Mouse (Mus musculus): ENCODE data around the gene Atf5.
A peak's percentile ranks its signal among the peaks of the same experiment; 100 is the strongest.

Gene Atf5

DNA sequence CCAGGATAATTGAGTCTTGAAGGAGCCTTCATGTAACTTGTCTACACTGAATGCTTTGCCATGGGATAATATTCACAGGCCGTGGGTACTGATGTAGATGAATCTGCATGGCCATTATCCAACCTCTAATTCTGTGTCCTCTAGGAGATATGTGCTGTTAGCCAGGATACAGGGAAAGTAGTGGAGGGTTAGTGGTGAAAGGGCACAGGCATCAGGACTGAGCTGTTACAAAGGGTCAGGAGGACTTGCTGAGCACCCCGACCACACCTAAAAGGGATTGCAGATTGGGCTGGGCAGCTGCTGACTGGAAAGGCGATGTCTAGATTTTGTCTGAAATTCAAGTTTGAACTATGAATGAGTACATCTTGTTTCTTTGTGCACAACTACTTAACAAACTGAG lies 4.1 kb upstream of the Atf5 start:
- DNase-seq (ENCODE audit: low read depth, low spot score) = no peak

DNA sequence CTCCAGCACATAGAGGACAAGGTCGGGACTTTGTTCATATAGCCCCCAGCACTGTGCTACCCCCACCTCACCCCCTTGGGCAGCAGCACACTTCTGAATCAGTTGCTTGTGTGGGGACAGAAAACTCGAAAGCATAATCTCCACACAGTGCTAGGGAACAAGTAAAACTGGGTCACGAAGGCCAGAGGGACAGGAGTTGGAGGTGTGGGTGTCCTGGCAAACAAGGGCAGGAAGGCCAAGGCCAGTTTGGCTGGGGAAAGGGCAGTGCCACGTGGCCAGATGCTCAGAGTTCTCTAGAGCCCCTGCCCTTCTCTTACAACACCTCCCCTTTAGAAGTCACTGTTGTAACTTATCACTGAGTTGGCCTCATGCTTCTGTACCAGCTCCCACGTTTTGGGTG lies 3.4 kb upstream of the Atf5 start:
- no peak for DNase-seq (ENCODE audit: low read depth, low spot score)

DNA sequence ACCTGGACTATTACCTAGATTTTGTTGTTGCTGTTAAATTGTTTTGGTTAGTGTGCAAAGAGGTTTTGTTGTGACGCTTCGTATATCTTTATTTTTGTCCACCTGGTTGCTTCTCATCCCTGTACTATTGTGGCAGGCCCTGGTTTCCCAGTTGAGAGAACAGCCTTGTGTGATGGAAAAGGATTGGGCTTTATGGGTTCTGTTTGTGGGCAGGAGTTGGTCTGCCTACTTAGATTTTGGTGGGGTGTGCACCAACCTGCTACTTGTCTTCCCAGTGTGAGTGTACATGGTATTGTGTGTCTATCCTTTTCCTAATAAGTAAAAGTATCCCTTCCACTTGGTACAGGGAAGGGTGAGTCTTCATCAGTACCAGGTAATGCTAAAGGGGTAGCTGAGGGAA lies 2.9 kb upstream of the Atf5 start:
- no peak for DNase-seq (ENCODE audit: low read depth, low spot score)

DNA sequence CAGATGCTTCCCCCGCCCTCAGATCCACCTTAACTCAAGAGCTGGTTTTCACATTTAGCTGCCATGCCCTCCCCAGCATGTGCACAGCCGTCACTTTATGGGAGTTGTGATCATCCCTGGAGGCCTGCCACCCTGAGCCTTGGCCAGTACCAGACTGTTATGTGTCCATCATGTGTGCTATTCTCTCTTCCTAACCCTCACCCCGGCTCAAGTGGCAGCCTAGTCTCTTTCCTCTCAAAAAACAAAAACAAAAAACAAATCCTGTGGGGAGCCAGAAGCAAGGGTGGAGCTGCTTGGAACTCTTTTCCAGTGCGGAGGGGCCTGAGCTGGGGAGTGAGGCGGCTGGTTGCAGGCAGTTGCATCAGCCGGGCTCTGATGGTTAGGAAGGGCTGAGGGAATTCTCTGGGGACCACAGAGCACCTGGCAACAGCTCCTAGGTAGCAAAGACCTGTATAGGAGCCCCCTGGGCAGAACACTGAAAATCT lies 2.3 kb upstream of the Atf5 start:
- DNase-seq (ENCODE audit: low read depth, low spot score) = no peak

DNA sequence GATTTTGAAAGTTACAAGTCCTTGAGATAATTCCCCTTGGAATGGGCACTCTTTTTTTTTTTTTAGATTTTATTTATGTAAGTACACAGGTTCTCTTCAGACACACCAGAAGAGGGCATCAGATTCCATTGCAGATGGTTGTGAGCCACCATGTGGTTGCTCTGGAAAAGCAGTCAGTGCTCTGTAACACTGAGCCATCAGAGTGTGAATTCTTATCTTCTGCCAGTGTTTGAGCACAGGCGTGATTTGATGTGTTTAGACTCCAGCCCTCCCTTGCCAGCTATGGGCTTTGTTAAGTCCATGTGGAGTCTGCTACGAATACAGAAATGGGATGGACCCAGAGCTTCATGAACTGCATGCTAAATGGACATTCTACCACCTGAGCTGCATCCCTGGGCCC lies 1.7 kb upstream of the Atf5 start:
- DNase-seq (ENCODE audit: low read depth, low spot score) = no peak

DNA sequence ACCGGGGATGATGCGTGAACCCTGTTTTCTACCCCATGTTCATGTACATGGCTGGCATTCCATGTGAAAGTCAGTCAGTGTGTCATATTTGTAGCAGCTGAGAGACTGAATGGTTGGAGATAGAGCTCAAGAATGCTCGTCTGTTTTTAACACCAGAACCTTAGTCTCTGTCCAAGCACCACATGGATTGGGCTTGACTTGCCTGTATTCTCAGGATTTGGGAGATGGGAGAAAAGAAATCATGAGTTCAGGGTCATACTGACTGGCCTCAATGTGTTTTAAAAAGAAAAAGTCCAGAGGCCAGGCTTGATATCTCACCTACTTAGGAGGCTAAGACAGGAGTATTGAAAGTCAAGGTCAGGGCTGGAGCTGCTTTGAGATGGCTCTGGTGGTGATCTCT lies 983 bp upstream of the Atf5 start:
- no peak for DNase-seq (ENCODE audit: low read depth, low spot score)

DNA sequence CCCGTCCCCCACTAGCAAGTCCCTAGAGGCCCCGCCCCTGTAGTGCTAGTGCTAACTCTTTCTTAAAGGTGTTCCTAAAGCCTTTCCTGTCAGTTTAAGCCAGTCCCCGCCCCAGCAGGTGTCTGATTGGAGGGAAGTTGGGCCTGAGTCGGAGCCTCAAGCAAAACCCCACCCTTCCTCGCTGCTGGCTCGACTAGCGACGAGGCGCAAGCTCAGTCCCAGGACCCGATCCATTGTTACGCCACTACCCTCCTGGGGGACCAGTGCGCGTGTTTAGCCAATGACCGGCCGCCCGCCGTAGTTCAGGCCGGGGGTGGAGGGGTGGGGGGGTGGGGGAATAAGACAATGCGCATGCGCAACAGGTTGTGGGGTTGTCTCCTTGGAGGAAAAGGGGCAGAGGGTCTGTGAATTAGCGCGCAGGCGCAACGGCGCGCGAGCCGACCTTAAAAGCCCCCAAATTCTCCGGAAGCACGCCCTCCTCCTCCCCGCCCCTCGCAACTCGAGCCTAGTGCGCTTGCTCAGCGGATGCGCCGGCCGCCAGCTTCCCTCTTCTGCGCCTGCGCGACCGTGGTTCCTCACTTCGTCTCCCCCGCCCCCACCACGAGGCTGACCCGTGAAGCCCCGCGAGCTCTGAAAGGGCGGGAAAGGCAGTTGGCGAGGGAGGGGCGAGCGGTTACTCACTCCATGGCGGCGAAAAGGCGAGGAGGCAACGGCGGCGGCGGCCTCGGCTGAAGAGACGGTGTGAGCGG lies 563 bp downstream of the Atf5 start, which contains the start of the genes Nup62 and Il4i1:
Gene Nup62 (plus strand): TSS at position 368 of the 749 bp plus-strand sequence.
Gene Il4i1 (plus strand): TSS at position 667 of the 749 bp plus-strand sequence.
- DNase-seq (ENCODE audit: low read depth, low spot score) = peak; percentile 91

DNA sequence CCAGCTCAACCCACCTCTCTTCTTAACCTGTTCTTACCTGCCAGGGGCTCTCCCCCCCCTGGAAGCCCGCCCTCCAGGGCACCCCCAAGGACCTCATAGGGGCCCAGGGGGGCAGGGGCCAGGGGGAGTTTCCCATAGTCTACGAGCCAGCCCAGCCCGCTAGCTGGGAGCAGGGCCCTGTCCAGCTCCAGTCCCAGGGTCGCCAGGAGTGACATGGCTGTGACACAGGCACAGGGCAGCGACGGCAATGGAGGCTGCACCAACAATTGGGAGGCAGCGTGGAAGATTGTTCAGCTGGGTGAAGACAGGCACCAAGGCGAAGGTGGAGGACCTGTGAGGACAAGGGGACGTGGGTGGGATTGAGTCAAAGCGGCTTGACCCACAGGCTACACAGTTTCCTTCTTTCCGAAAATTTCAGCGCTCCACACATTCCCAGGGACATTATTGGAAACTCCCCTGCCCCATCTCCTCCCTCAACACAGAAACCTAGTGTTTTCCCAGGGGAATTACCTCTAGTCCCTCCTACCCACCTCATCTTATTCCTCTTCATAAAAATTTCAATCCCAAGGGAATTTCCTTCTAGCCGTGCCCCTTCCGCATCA lies 1.4 kb downstream of the Atf5 start:
- no peak for DNase-seq (ENCODE audit: low read depth, low spot score)

DNA sequence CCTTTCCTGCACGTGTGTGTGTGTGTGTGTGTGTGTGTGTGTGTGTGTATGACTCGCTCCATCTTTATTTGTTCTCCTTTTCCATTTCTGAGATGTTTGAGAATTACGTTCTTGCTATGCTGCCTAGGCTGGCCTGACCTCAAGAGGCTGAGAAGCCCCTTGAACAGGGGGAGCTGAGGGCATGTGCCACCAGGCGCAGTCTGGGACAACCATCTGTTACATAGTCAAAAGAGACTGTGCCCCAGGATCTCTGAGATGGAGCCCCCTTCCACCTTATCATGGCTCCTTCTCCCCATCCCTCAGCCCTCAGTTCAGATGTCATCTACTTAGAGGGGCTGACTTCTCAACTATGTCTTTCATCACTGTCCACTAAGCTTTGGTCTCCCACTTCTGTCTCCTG lies 2.0 kb downstream of the Atf5 start:
- DNase-seq (ENCODE audit: low read depth, low spot score) = no peak

DNA sequence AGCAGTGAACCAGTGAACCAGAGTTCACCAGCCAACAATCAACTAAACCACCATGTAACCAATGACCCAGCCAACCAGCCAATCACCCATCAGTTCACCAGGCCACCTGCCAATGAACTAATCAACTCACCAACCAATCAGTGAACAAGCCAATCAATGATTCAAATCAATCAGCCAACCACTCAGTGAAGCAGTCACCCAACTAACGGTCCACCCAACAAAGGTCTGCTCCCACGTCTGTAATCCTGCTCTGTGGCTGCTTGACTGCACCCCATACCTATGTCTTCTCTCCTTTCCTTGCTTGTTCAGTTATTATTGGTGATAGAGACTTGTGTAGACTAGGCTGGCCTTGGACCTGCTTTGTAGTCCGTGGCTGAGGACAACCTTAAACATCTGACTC lies 2.5 kb downstream of the Atf5 start:
- no peak for DNase-seq (ENCODE audit: low read depth, low spot score)

DNA sequence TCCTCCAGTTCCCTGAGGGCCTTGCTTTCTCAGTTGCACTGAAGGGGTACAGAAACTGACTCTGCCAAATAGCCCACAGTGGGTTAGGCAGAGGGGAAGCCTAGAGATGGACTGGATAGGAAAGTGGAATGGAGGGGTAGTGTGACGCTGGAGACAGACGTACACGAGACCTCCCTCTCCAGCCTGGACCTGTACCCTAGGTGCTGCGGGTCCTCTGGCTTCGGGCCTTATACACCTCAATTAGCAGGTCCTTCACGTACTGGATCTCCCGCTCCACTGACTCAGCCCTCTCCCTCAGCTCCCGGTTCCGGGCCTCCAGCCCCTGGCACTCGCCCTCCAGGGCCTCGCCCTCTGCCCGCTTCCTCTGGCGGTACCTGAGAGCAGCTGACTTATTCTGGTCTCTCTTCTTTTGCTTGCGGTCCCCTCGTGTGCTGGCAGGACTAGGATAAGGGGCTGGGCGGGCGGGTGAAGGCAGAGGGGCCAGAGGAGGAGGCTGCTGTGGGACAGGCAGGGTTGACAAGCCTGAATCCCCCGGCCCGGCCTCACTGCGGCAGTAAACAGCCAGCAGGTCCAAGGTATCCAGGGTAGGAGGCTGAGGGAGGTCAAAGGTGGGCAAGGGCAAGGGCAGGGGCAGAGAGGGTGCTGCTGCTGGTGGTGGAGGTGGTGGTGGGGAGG lies 3.7 kb downstream of the Atf5 start:
- DNase-seq (ENCODE audit: low read depth, low spot score) = no peak

DNA sequence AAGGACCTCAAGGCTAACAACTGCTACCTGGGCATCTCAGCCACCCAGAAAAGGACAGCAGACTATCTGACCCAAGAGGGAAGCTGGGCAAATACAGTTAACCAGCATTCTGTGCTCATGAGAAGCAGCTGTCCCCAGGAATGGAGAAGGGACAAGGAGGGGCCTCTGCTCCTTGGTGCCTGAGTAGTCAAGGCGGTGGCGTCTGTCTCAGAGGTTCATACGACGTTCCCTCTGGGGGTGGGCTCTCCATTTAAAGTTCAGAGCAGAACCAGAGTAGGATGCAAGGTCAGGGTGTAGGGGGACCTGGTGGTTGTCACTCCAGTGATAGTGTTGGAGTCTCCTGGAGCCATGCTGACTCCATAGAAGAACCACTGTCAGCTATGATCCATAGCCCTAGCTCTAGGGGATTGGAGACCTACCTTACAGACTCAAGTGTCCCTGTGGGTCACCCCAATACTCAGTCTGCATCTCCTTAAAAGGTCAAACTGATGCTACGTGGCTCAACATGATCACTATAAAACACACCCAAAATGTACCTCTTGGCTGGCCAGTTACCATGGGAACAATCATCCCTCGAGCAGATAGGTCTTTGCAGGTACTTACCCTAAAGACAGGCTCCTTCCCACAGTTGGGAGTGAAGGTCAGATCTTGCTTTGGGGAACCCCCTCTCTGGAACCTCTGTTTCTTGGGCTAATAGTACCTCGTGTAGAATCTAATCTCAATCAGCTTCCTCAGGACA lies 5.5 kb downstream of the Atf5 start:
- DNase-seq (ENCODE audit: low read depth, low spot score) = no peak

DNA sequence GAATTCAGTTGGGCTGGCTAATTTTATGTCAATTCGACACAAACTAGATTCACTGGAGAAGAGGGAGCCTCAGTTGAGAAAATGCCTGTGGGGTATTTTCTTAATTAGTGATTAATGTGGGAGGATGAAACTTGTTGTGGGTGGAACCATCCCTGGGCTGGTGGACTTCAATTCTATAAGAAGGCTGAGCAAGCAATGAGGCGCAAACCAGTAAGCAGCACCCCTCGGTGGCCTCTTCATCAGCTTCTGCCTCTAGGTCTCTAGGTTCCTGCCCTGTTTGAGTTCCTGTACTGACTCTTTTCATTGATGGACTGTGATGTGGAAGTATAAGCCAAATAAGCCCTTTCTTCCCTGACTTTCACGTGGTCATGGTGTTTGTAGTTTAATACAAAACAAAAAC lies 6.1 kb downstream of the Atf5 start:
- DNase-seq (ENCODE audit: low read depth, low spot score) = no peak

DNA sequence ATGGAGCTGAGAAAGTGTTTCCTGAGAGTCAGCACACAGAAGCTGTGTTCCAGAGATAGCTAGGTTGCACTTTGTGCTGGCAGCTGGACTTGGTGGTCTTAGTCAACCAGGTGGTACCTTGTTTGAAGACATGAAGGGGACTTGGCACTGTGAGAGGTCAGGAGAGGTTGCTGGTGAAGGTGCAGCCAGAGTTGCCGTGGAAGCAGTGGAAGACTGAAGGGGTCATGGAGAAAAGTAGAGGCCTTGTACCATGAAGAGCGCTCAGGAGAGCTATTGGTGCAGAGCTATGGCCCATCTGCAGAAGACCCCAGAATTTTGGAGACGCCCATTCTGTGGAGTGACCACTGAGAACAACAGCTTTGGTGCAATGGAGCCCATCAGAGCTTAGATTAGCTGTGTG lies 7.0 kb downstream of the Atf5 start:
- no peak for DNase-seq (ENCODE audit: low read depth, low spot score)

DNA sequence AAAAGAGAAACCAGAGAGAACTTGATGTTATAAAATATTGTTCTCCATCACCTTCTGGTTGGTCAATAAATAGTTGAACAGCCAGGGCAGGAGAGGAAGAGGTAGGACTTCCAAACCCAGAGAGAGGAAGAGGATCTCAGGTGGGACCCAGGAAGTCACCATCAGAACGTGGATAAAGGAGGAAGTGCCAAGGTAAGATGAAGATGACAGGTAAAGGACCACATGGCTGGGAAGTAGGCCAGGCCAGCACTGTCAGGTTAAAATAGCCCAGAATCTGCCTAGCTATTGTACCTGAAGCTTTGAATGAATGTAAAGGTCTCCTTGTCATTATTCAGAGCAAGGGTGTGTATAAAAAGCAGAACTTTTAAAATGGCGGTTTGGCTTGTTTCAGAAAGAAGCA lies 7.5 kb downstream of the Atf5 start:
- no peak for DNase-seq (ENCODE audit: low read depth, low spot score)

DNA sequence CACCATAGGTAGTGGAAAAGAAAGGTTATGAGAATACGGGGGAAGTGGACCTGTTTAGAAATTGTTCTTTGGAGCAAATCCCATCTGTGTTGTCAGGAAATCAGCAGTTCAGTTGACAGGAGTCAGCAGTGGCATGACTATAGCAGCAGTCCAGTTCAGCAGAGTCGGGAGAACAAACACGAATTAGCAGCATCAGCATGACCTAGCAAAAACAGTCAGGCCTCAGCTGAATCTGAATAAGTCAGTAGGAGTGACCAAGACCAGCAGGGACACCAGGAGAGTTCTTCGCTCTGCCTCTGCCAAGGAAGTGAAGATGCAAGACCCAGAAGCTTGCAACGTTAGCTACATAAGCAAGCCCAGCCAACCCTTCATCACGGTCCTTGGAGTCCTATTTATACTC lies 23.7 kb downstream of the Atf5 start:
- DNase-seq (ENCODE audit: low read depth, low spot score) = no peak

DNA sequence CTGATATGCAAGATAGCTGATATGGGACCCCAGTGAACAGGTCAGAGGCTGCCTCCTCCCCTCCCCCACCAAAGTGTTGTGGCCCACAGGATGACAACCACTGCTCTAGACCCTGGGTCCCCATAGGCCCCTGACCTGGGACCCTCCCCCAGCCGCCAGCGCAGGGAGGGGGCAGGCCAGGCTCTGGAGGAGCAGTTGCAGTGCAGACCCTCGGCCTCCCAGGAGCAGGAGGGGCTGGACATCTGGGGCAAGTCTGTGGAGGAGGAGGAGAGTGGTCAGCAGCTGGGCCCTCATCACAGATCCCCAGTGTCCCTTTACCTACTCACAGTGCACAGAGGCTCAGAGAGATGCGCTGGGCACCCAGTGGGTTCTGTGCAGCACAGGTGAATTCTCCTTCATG lies 26.4 kb downstream of the Atf5 start:
- DNase-seq (ENCODE audit: low read depth, low spot score) = no peak

DNA sequence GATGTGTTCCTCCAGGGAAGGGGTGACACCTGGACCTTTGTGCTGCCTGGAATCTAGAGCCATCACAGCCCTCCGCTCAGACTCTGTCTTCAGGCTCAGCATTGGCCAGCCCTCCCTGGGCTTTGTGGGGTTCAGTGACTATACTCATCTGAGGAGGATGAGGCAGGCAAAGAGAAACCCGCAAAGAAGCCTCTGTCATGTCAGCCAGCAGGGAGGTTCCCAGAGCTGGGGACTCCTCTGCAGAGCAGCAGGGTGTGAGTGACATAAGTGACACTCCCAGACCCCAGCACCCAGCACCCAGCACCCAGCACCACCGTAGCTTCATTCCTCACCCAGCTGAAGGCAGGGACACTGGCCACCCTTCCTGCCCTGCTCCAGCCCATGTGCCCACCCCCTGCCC lies 26.9 kb downstream of the Atf5 start:
- DNase-seq (ENCODE audit: low read depth, low spot score) = no peak

DNA sequence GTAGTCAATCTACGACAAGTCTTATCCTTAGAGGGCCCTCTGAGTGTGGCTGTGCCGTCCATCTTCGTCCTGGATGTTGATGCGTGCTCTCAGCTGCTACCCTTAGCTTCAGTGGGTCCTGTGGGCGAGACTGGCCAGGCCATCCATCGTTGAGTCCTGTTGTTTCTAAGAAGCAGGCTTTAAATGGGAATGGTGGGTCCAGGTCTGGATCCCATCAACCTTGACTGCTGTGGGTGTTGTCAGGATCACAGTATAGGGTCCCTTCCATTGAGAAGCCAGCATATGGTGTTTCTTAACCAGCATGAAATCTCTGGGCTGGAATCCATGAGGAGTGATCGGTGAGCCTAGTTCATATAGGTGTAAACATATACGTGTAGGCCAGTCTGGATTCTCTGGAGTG lies 36.4 kb downstream of the Atf5 start:
- DNase-seq (ENCODE audit: low read depth, low spot score) = no peak

DNA sequence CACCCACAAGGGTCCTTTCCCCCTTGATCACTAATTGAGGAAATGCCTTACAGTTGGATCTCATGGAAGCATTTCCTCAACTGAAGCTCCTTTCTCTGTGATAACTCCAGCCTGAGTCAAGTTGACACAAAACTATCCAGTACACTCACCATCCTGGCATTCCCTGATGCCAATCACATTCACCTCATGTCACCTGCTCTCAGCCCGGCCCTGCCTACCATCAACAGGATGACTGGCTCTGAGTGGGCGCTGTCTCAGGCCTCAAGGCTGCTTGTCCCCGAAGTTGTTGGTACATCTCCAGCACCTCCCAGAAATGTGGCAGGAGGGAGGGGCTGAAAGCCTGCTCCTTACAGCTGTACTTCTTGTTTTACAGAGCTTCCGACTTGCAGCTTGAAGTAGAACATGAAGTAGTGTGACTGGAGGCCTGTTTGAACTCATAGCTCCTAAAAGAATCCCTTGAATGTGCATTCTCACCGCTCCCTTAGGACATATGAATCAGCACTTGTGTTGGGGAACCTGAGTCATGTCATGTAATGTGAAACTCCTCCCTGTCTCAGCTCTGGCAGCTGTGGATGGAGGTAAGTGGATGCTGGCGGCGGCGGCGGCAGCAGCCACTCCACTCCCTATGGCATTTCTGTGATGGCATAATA lies 39.5 kb downstream of the Atf5 start:
- no peak for DNase-seq (ENCODE audit: low read depth, low spot score)

DNA sequence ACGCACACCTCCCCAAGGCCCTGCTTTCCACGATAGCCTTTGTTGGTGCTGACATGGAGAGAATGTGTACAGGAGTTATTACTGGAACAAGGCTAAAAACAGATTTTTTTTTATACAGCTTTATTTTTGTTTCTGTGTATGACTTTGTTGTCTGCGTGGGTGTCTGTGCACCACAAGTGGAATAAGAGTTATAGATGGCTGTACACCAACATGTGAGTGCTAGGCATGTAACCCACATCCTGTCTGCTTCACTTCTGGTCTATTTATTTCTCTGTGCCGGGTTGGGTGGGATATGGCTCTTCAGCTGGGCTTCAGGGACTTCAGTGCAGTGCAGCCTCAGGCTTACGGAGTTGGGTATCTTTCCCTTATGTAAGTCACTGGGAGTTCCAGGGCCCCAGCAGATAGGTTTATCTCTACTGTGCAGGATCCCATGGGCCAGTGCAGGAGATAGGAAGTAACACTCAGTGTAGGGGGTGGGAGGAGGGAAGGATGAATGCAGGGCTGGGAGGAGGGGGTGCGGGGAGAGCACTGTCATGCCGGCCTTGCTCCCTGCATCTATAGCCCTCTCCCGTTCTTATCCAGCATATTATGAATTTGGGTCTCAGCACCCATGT lies 43.8 kb downstream of the Atf5 start:
- DNase-seq (ENCODE audit: low read depth, low spot score) = no peak
